Mouse (Mus musculus): Measurements from ENCODE around the gene Iqca. TPM values are rescaled to one million over a fixed set of nuclear protein-coding genes. Genes with fewer than 3 reads are reported as not detected.

Iqca gene
- polyA plus RNA-seq, 1 experiment from 2014 or later: 0.22 TPM

- Histone ChIP-seq H3K27me3 (replicated peaks; ENCODE audit: control insufficient read depth, insufficient read depth, low read length) (no peaks in the 10 kb centered on the region), H3K4me3 (ENCODE audit: low read depth, low read length) (no peak overlapping the region), H3K9ac (ENCODE audit: low read length) (no peak overlapping the region), H3K4me1 (replicated peaks; ENCODE audit: control insufficient read depth, insufficient read depth, low read length) (no peaks in the 10 kb centered on the region), H3K27ac (ENCODE audit: low read depth) (peak overlapping the region; percentile 45; the same call in 1 of the 2 replicates), H3K9me3 (ENCODE audit: control insufficient read depth, low read length) (no peaks in the 10 kb centered on the region), H3K4me2 (ENCODE audit: low read length) (no peak overlapping the region), H3K36me3 (ENCODE audit: control insufficient read depth, insufficient read depth, low read length) (no peaks in the 10 kb centered on the region)
- WGBS: 43% methylated on average over 10 of the region's 10 CpGs
- peak; percentile 83 for ATAC-seq (replicated peaks; ENCODE audit: low FRiP score, low TSS enrichment, low read depth)
- peak; percentile 57 for DNase-seq (ENCODE audit: low spot score)
These were observed 52.6 kb downstream of the Iqca start for GRCm38 (mm10) chr1:90100360-90101232.

- DNase-seq (ENCODE audit: low spot score) (no peak), ATAC-seq (replicated peaks; ENCODE audit: low FRiP score, low TSS enrichment, low read depth) (no peak)
- Histone ChIP-seq H3K27me3 (replicated peaks; ENCODE audit: control insufficient read depth, insufficient read depth, low read length) (no peaks in the 10 kb centered on the region), H3K27ac (ENCODE audit: low read depth) (no peak overlapping the region), H3K9me3 (ENCODE audit: control insufficient read depth, low read length) (no peaks in the 10 kb centered on the region), H3K4me3 (ENCODE audit: low read depth, low read length) (no peak overlapping the region), H3K4me1 (replicated peaks; ENCODE audit: control insufficient read depth, insufficient read depth, low read length) (no peaks in the 10 kb centered on the region), H3K36me3 (ENCODE audit: control insufficient read depth, insufficient read depth, low read length) (no peaks in the 10 kb centered on the region), H3K9ac (ENCODE audit: low read length) (no peak overlapping the region), H3K4me2 (ENCODE audit: low read length) (no peak overlapping the region)
- 83% methylated on average over 10 of the region's 10 CpGs for WGBS
These were observed 60.2 kb downstream of the Iqca start for GRCm38 (mm10) chr1:90092816-90093493.

GRCm38 (mm10) chr1:90088192-90088990 is 64.8 kb downstream of the Iqca start:
- Histone ChIP-seq H3K36me3 (ENCODE audit: control insufficient read depth, insufficient read depth, low read length) (no peaks in the 10 kb centered on the region), H3K27ac (ENCODE audit: low read depth) (no peak overlapping the region), H3K4me1 (replicated peaks; ENCODE audit: control insufficient read depth, insufficient read depth, low read length) (no peaks in the 10 kb centered on the region), H3K4me3 (ENCODE audit: low read depth, low read length) (no peak overlapping the region), H3K9ac (ENCODE audit: low read length) (no peak overlapping the region), H3K9me3 (ENCODE audit: control insufficient read depth, low read length) (no peaks in the 10 kb centered on the region), H3K27me3 (replicated peaks; ENCODE audit: control insufficient read depth, insufficient read depth, low read length) (no peaks in the 10 kb centered on the region), H3K4me2 (ENCODE audit: low read length) (no peak overlapping the region)
- ATAC-seq (replicated peaks; ENCODE audit: low FRiP score, low TSS enrichment, low read depth) (no peak), DNase-seq (ENCODE audit: low spot score) (no peak)
- WGBS: 85% methylated on average over 6 of the region's 6 CpGs

GRCm38 (mm10) chr1:90086461-90086860 is 66.7 kb downstream of the Iqca start:
- Histone ChIP-seq H3K4me2 (ENCODE audit: low read length) (no peak overlapping the region), H3K9ac (ENCODE audit: low read length) (no peak overlapping the region), H3K4me1 (replicated peaks; ENCODE audit: control insufficient read depth, insufficient read depth, low read length) (no peaks in the 10 kb centered on the region), H3K9me3 (ENCODE audit: control insufficient read depth, low read length) (no peaks in the 10 kb centered on the region), H3K27me3 (replicated peaks; ENCODE audit: control insufficient read depth, insufficient read depth, low read length) (no peaks in the 10 kb centered on the region), H3K4me3 (ENCODE audit: low read depth, low read length) (no peak overlapping the region), H3K27ac (ENCODE audit: low read depth) (no peak overlapping the region), H3K36me3 (ENCODE audit: control insufficient read depth, insufficient read depth, low read length) (no peaks in the 10 kb centered on the region)
- 91% methylated on average over 10 of the region's 10 CpGs for WGBS
- ATAC-seq (replicated peaks; ENCODE audit: low FRiP score, low TSS enrichment, low read depth) (no peak), DNase-seq (ENCODE audit: low spot score) (no peak)

- Histone ChIP-seq H3K27me3 (replicated peaks; ENCODE audit: control insufficient read depth, insufficient read depth, low read length) (no peaks in the 10 kb centered on the region), H3K4me2 (ENCODE audit: low read length) (no peak overlapping the region), H3K4me1 (replicated peaks; ENCODE audit: control insufficient read depth, insufficient read depth, low read length) (no peaks in the 10 kb centered on the region), H3K9ac (ENCODE audit: low read length) (no peak overlapping the region), H3K27ac (ENCODE audit: low read depth) (no peak overlapping the region), H3K4me3 (ENCODE audit: low read depth, low read length) (no peak overlapping the region), H3K36me3 (ENCODE audit: control insufficient read depth, insufficient read depth, low read length) (no peaks in the 10 kb centered on the region), H3K9me3 (ENCODE audit: control insufficient read depth, low read length) (no peaks in the 10 kb centered on the region)
- ATAC-seq (replicated peaks; ENCODE audit: low FRiP score, low TSS enrichment, low read depth) (no peak), DNase-seq (ENCODE audit: low spot score) (no peak)
- 63% methylated on average over 6 of the region's 6 CpGs for WGBS
These were observed 67.6 kb downstream of the Iqca start for GRCm38 (mm10) chr1:90085526-90086157.

GRCm38 (mm10) chr1:90076291-90076690 is 76.9 kb downstream of the Iqca start:
- no peaks in the 10 kb centered on the region for H3K4me1 ChIP-seq (replicated peaks; ENCODE audit: control insufficient read depth, insufficient read depth, low read length)
- no peak overlapping the region for H3K9ac ChIP-seq (ENCODE audit: low read length)
- ATAC-seq (replicated peaks; ENCODE audit: low FRiP score, low TSS enrichment, low read depth): no peak
- no peak overlapping the region for H3K4me3 ChIP-seq (ENCODE audit: low read depth, low read length)
- H3K9me3 ChIP-seq (ENCODE audit: control insufficient read depth, low read length): no peaks in the 10 kb centered on the region
- WGBS: 79% methylated on average over 2 of the region's 2 CpGs
- H3K27me3 ChIP-seq (replicated peaks; ENCODE audit: control insufficient read depth, insufficient read depth, low read length): no peaks in the 10 kb centered on the region
- no peaks in the 10 kb centered on the region for H3K36me3 ChIP-seq (ENCODE audit: control insufficient read depth, insufficient read depth, low read length)
- DNase-seq (ENCODE audit: low spot score): no peak
- H3K4me2 ChIP-seq (ENCODE audit: low read length): no peak overlapping the region
- H3K27ac ChIP-seq (ENCODE audit: low read depth): no peak overlapping the region

- H3K9me3 ChIP-seq (ENCODE audit: control insufficient read depth, low read length): no peaks in the 10 kb centered on the region
- ATAC-seq (replicated peaks; ENCODE audit: low FRiP score, low TSS enrichment, low read depth): no peak
- WGBS: 79% methylated on average over 5 of the region's 5 CpGs
- H3K4me3 ChIP-seq (ENCODE audit: low read depth, low read length): no peak overlapping the region
- no peak for DNase-seq (ENCODE audit: low spot score)
- H3K4me1 ChIP-seq (replicated peaks; ENCODE audit: control insufficient read depth, insufficient read depth, low read length): no peaks in the 10 kb centered on the region
- no peak overlapping the region for H3K9ac ChIP-seq (ENCODE audit: low read length)
- no peaks in the 10 kb centered on the region for H3K36me3 ChIP-seq (ENCODE audit: control insufficient read depth, insufficient read depth, low read length)
- no peak overlapping the region for H3K27ac ChIP-seq (ENCODE audit: low read depth)
- H3K27me3 ChIP-seq (replicated peaks; ENCODE audit: control insufficient read depth, insufficient read depth, low read length): no peaks in the 10 kb centered on the region
- H3K4me2 ChIP-seq (ENCODE audit: low read length): no peak overlapping the region
These were observed 78.4 kb downstream of the Iqca start for GRCm38 (mm10) chr1:90074779-90075178.

Data from intestine, embryonic 14.5 days (tissue).